Mouse (Mus musculus) lung, embryonic 16.5 days (tissue): ENCODE data around the gene Tppp2. TPM values are rescaled to one million over a fixed set of nuclear protein-coding genes. Genes with fewer than 3 reads are reported as not detected.

Experiments used
- ATAC-seq: fragments of 200-750 bp; cut with Nextera tagmentation; 2 replicates; pipeline ENCODE4 v1.8.0; 2017; ENCODE audit warnings: low read depth, mild to moderate bottlenecking, moderate library complexity
- H3K27ac ChIP-seq: fragments of 300-500 bp; sonication (generic); 2 replicates; pipeline ENCODE4 v1.5.1; 2014; ENCODE audit warnings: mild to moderate bottlenecking, control low read depth, low read length
- H3K27me3 ChIP-seq: fragments of 300-500 bp; sonication (generic); 2 replicates; pipeline ENCODE4 v1.6.1; 2014; ENCODE audit warnings: low read depth, low read length, mixed read lengths; ENCODE audit not compliant: control insufficient read depth, insufficient read depth
- H3K36me3 ChIP-seq: fragments of 300-500 bp; sonication (generic); 2 replicates; pipeline ENCODE4 v1.6.1; 2014; ENCODE audit warnings: low read length; ENCODE audit not compliant: control insufficient read depth, insufficient read depth
- H3K4me1 ChIP-seq: fragments of 300-500 bp; sonication (generic); replicated peaks from 2 replicates; pipeline ENCODE4 v1.6.1; 2014; ENCODE audit warnings: low read length, mixed read lengths; ENCODE audit not compliant: control insufficient read depth, insufficient read depth
- H3K4me2 ChIP-seq: fragments of 300-500 bp; sonication (generic); 2 replicates; pipeline ENCODE4 v1.6.1; 2014; ENCODE audit warnings: low read depth, low read length, control low read depth
- H3K4me3 ChIP-seq: fragments of 300-500 bp; sonication (generic); 2 replicates; pipeline ENCODE4 v1.5.1; 2014; ENCODE audit warnings: mild to moderate bottlenecking, low read length, control low read depth
- H3K9ac ChIP-seq: fragments of 300-500 bp; sonication (generic); 2 replicates; pipeline ENCODE4 v1.6.1; 2014; ENCODE audit warnings: low read length, control low read depth
- H3K9me3 ChIP-seq: fragments of 300-500 bp; sonication (generic); 2 replicates; pipeline ENCODE4 v1.6.1; 2016; ENCODE audit warnings: low read length; ENCODE audit not compliant: control insufficient read depth
- WGBS: fragments of 180-500 bp; shearing (Covaris S2); extraction: QIAGEN DNeasy Blood & Tissue Kit; methylation state at CpG from one replicate; pipeline ENCODE4 v1.1.7; 2014; 5-methylcytosine and 5-hydroxymethylcytosine counted together
- polyA plus RNA-seq: library from polyadenylated mRNA; unstranded; fragments of >200 nt; fragmentation: Nextera tagmentation; extraction: Ambion mirVana; gene quantifications from 2 replicates; pipeline ENCODE4 v1.2.1, GENCODE M21; 2015

Tppp2 gene
- polyA plus RNA-seq, 1 experiment from 2014 or later, result not detected

GRCm38 (mm10) chr14:51892191-51892939 is 25.9 kb upstream of the Tppp2 start, which contains the start of gene Slc39a2:
TSS of gene Slc39a2 (plus strand) at chr14:51892889.
- H3K4me3 ChIP-seq, result no peak within 1 kb of the TSS
- peaks cover 5% of the 10 kb centered on the region; the same call in 1 of the 2 replicates for H3K4me1 ChIP-seq
- H3K36me3 ChIP-seq, result peaks cover 34% of the 10 kb centered on the region
- no peaks in the 10 kb centered on the region for H3K27me3 ChIP-seq
- no peaks in the 10 kb centered on the region for H3K9me3 ChIP-seq
- H3K4me2 ChIP-seq, result no peak within 1 kb of the TSS
- no peak within 1 kb of the TSS for H3K9ac ChIP-seq
- peak within 1 kb of the TSS; percentile 23; the same call in 1 of the 2 replicates for H3K27ac ChIP-seq
- 87% methylated on average over 9 of the region's 9 CpGs for WGBS
- no peak for ATAC-seq

- whole genome bisulfite sequencing, result 24% methylated on average over 10 of the region's 10 CpGs
- peak overlapping the region; percentile 23; the same call in 1 of the 2 replicates for H3K27ac ChIP-seq
- H3K9ac ChIP-seq, result no peak overlapping the region
- peaks cover 5% of the 10 kb centered on the region; the same call in 1 of the 2 replicates for H3K4me1 ChIP-seq
- H3K4me2 ChIP-seq, result no peak overlapping the region
- peak; percentile 93 for ATAC-seq
- peaks cover 28% of the 10 kb centered on the region for H3K36me3 ChIP-seq
- H3K27me3 ChIP-seq, result no peaks in the 10 kb centered on the region
- no peaks in the 10 kb centered on the region for H3K9me3 ChIP-seq
- no peak overlapping the region for H3K4me3 ChIP-seq
These were observed 25.0 kb upstream of the Tppp2 start for GRCm38 (mm10) chr14:51893094-51893794.

GRCm38 (mm10) chr14:51893809-51894208 is 24.4 kb upstream of the Tppp2 start:
- peak overlapping the region; percentile 15; the same call in 1 of the 2 replicates for H3K27ac ChIP-seq
- WGBS, result 41% methylated on average over 3 of the region's 3 CpGs
- no peak; the same call in 1 of the 2 replicates for ATAC-seq

GRCm38 (mm10) chr14:51895071-51895470 is 23.2 kb upstream of the Tppp2 start:
- no peaks in the 10 kb centered on the region for H3K9me3 ChIP-seq
- peaks cover 15% of the 10 kb centered on the region for H3K36me3 ChIP-seq
- no peak overlapping the region for H3K9ac ChIP-seq
- H3K4me1 ChIP-seq, result peaks cover 5% of the 10 kb centered on the region; the same call in 1 of the 2 replicates
- ATAC-seq, result no peak
- no peak overlapping the region for H3K4me2 ChIP-seq
- H3K4me3 ChIP-seq, result no peak overlapping the region
- H3K27ac ChIP-seq, result no peak overlapping the region
- WGBS, result 77% methylated on average over 14 of the region's 14 CpGs
- no peaks in the 10 kb centered on the region for H3K27me3 ChIP-seq

More at GRCm38 (mm10) chr14:51893809-51894208, 24.4 kb upstream of the Tppp2 start:
- peaks cover 5% of the 10 kb centered on the region; the same call in 1 of the 2 replicates for H3K4me1 ChIP-seq
- no peak overlapping the region for H3K9ac ChIP-seq
- H3K4me2 ChIP-seq, result no peak overlapping the region
- H3K4me3 ChIP-seq, result no peak overlapping the region
- no peaks in the 10 kb centered on the region for H3K9me3 ChIP-seq
- peaks cover 25% of the 10 kb centered on the region for H3K36me3 ChIP-seq
- H3K27me3 ChIP-seq, result no peaks in the 10 kb centered on the region

- H3K9ac ChIP-seq, result no peak overlapping the region
- no peak overlapping the region for H3K4me3 ChIP-seq
- H3K4me1 ChIP-seq, result peaks cover 5% of the 10 kb centered on the region; the same call in 1 of the 2 replicates
- H3K27me3 ChIP-seq, result no peaks in the 10 kb centered on the region
- no peak overlapping the region for H3K4me2 ChIP-seq
- no peak overlapping the region for H3K27ac ChIP-seq
- no peak for ATAC-seq
- H3K9me3 ChIP-seq, result no peaks in the 10 kb centered on the region
- WGBS, result 76% methylated on average over 6 of the region's 6 CpGs
- H3K36me3 ChIP-seq, result peaks cover 9% of the 10 kb centered on the region
These were observed 22.2 kb upstream of the Tppp2 start for GRCm38 (mm10) chr14:51896019-51896418.

GRCm38 (mm10) chr14:51896539-51897170 is 21.6 kb upstream of the Tppp2 start:
- Histone ChIP-seq H3K9me3 (no peaks in the 10 kb centered on the region), H3K4me2 (no peak overlapping the region), H3K27me3 (no peaks in the 10 kb centered on the region), H3K9ac (no peak overlapping the region), H3K4me1 (peaks cover 5% of the 10 kb centered on the region; the same call in 1 of the 2 replicates), H3K27ac (no peak overlapping the region), H3K4me3 (no peak overlapping the region), H3K36me3 (peaks cover 3% of the 10 kb centered on the region)
- 58% methylated on average over 8 of the region's 8 CpGs for WGBS
- no peak for ATAC-seq

GRCm38 (mm10) chr14:51899351-51899750 is 18.9 kb upstream of the Tppp2 start:
- Histone ChIP-seq H3K36me3 (no peaks in the 10 kb centered on the region), H3K27me3 (no peaks in the 10 kb centered on the region), H3K9ac (no peak overlapping the region), H3K27ac (no peak overlapping the region), H3K4me1 (peaks cover 6% of the 10 kb centered on the region; the same call in 1 of the 2 replicates), H3K9me3 (no peaks in the 10 kb centered on the region), H3K4me3 (no peak overlapping the region), H3K4me2 (no peak overlapping the region)
- WGBS, result 84% methylated on average over 1 of the region's 1 CpGs
- no peak for ATAC-seq

GRCm38 (mm10) chr14:51902806-51903710 is 15.2 kb upstream of the Tppp2 start:
- no peaks in the 10 kb centered on the region for H3K27me3 ChIP-seq
- no peaks in the 10 kb centered on the region for H3K36me3 ChIP-seq
- ATAC-seq, result peak; percentile 74
- no peak overlapping the region for H3K4me2 ChIP-seq
- no peaks in the 10 kb centered on the region for H3K9me3 ChIP-seq
- H3K27ac ChIP-seq, result no peak overlapping the region
- 49% methylated on average over 9 of the region's 9 CpGs for WGBS
- no peak overlapping the region for H3K9ac ChIP-seq
- H3K4me3 ChIP-seq, result no peak overlapping the region
- H3K4me1 ChIP-seq, result peaks cover 6% of the 10 kb centered on the region; the same call in 1 of the 2 replicates
